ENCODE assay signal across 8 mouse cellular contexts in genomic region chr17:83973461-83974350, GRCm38 (mm10).
A peak's percentile ranks its signal among the peaks of the same experiment; 100 is the strongest.
DNase-seq lines count a peak whose midpoint lies in the region; ATAC-seq and TF ChIP-seq lines count a peak whose summit lies in the region.
"Had no signal": no experiment of that assay in that cellular context is flagged by ENCODE, and none has a peak within 500 bp of the region (broad histone marks: within the 10 kb centered on the region; RNA-seq: fewer than 3 reads in every experiment).

No protein-coding gene starts in this region.

- in situ Hi-C loops in Patski (cut with MboI; ENCODE audit: low pct_unique_long_range_greater_than_20kb) = loop anchor here (5.0 kb wide), 4 partner anchors 54 to 414 kb away; no protein-coding TSS in a partner anchor

- ATAC-seq in Patski = no peak
- 0 out of 2 replicates have a peak, but pooled peaks have one; percentile 31 for ATAC-seq in embryonic facial prominence, embryonic 14.5 days (ENCODE audit: low read depth)
- ATAC-seq in megakaryocyte, adult 5-6 weeks (ENCODE audit: poor library complexity, severe bottlenecking) = peak; percentile 61

- 36% methylated on average over 18 of the region's 18 CpGs for WGBS in liver, adult 2 months
- 18% methylated on average over 18 of the region's 18 CpGs for WGBS in embryonic facial prominence, embryonic 14.5 days

- peaks cover 4% of the 10 kb centered on the region; the same call in 1 of the 2 replicates for H3K4me1 ChIP-seq in liver, adult 2 months (ENCODE audit: control insufficient read depth, insufficient read depth, low read length)
- peaks cover 15% of the 10 kb centered on the region for H3K4me1 ChIP-seq in embryonic facial prominence, embryonic 14.5 days (ENCODE audit: control insufficient read depth, insufficient read depth, low read length)
- H3K4me1 ChIP-seq: hindbrain, embryonic 15.5 days had no signal

- TF ChIP-seq POLR2A in liver, adult 2 months (IDR thresholded peaks at IDR 0.05; ENCODE audit: extremely low read depth, insufficient read depth, low read length) = no peak

- H3K4me3 ChIP-seq in liver, adult 2 months (ENCODE audit: insufficient read depth, low read depth, low read length) = no peak overlapping the region
- no peak overlapping the region for H3K4me3 ChIP-seq in embryonic facial prominence, embryonic 14.5 days (ENCODE audit: low read depth, low read length)
- H3K4me3 ChIP-seq: hindbrain, embryonic 15.5 days had no signal

- 0 out of 2 replicates have a peak overlapping the region, but pooled peaks have one; percentile 35 for H3K9ac ChIP-seq in liver, adult 2 months (ENCODE audit: low read depth, low read length)
- H3K9ac ChIP-seq in embryonic facial prominence, embryonic 14.5 days (ENCODE audit: low read depth, low read length) = peak overlapping the region; percentile 25; the same call in 1 of the 2 replicates
- H3K9ac ChIP-seq: hindbrain, embryonic 15.5 days had no signal

- POLR2A ChIA-PET in Patski (lab: Charles Lee) = interaction anchor here (0.7 to 1.1 kb wide), 2 partner anchors 215 to 414 kb away, joined by 4 to 6 read pairs; no protein-coding TSS in a partner anchor

- H3K79me2 ChIP-seq in liver, adult 2 months (ENCODE audit: control insufficient read depth, insufficient read depth, low read length) = no peaks in the 10 kb centered on the region

- CTCF ChIA-PET in Patski (lab: Charles Lee) = interaction anchor here (0.7 to 3.3 kb wide), 14 partner anchors 12 to 261 kb away, joined by 3 to 19 read pairs (median 4); no protein-coding TSS in a partner anchor

- DNase-seq in liver, adult 2 months (ENCODE audit: extremely low read depth, low read depth, low spot score) = no peak
- DNase-seq in liver (no peak), Patski (ENCODE audit: low read depth, low spot score) (no peak)
- peak; percentile 80 for DNase-seq in embryonic facial prominence, embryonic 14.5 days (ENCODE audit: low spot score)
- peak; percentile 69 for DNase-seq in kidney, postnatal 14 days
- no peak for DNase-seq in Muller cell, postnatal 12 days (ENCODE audit: inconsistent ontology term)

- peak overlapping the region; percentile 29 for H3K4me2 ChIP-seq in embryonic facial prominence, embryonic 14.5 days (ENCODE audit: low read depth, low read length)
- H3K4me2 ChIP-seq: hindbrain, embryonic 15.5 days had no signal

- TF ChIP-seq CTCF in liver, adult 2 months (IDR thresholded peaks at IDR 0.05; ENCODE audit: low read depth, low read length) = peak; percentile 16; the same call in 1 of the 2 replicates
- peak; percentile 87 for TF ChIP-seq CTCF in Patski (IDR thresholded peaks at IDR 0.05)

- H3K27me3 ChIP-seq in liver, adult 2 months (ENCODE audit: control insufficient read depth, insufficient read depth, low read length) = no peaks in the 10 kb centered on the region
- H3K27me3 ChIP-seq in Patski = no peaks in the 10 kb centered on the region
- H3K27me3 ChIP-seq in embryonic facial prominence, embryonic 14.5 days (replicated peaks; ENCODE audit: control insufficient read depth, insufficient read depth, low read length) = no peaks in the 10 kb centered on the region
- H3K27me3 ChIP-seq: hindbrain, embryonic 15.5 days had no signal

- no peak overlapping the region for H3K27ac ChIP-seq in liver, adult 2 months (replicated peaks; ENCODE audit: insufficient read depth, low read depth, low read length)
- peak overlapping the region; percentile 62 for H3K27ac ChIP-seq in embryonic facial prominence, embryonic 14.5 days (replicated peaks; ENCODE audit: low read depth, low read length)
- H3K27ac ChIP-seq: hindbrain, embryonic 15.5 days had no signal

- H3K9me3 ChIP-seq in embryonic facial prominence, embryonic 14.5 days (ENCODE audit: control insufficient read depth, low read length) = no peaks in the 10 kb centered on the region
- H3K9me3 ChIP-seq: hindbrain, embryonic 15.5 days had no signal

- H3K36me3 ChIP-seq in liver, adult 2 months (ENCODE audit: control insufficient read depth, insufficient read depth, low read length) = no peaks in the 10 kb centered on the region
- no peaks in the 10 kb centered on the region for H3K36me3 ChIP-seq in embryonic facial prominence, embryonic 14.5 days (ENCODE audit: control insufficient read depth, insufficient read depth, low read length)
- H3K36me3 ChIP-seq: hindbrain, embryonic 15.5 days had no signal

Comparison
In these comparisons a context has a peak if more than half of its experiments do, and no peak if none do; other contexts are left out.
1. DNase-seq: peak in embryonic facial prominence, embryonic 14.5 days (single experiment) and kidney, postnatal 14 days (single experiment); none in liver, adult 2 months (single experiment), liver (single experiment), Patski (single experiment) and Muller cell, postnatal 12 days (single experiment).